Mouse (Mus musculus): ENCODE data around the gene Tomt.
"Not testable (repeated sequence)": the region's sequence is repeated elsewhere in the genome, so short reads cannot be mapped to it uniquely, and the experiment has no call there.

Tomt gene

DNA sequence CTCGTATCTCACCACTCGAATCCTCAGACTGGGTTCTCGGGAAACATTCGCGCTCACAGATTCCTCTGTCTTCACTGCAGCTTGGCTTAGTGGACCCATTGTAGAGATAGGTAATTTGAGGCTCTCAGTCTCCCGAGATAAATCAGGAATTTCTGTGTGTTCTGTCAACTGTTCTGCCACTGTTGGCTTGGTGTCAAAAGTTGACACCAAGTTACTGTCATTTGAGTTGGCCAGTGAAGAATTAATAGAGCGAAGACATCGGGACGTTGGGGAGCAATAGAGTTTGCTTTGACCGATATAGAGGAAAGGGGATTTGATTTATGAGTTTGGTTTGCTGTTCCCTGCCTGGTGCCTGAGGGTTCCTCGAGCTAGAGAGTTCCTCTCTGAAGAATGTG lies at the start of gene Tomt:
TSS of gene Tomt (minus strand) at position 73 of the 395 bp plus-strand sequence.
- no peak for DNase-seq (ENCODE audit: extremely low read depth, low read depth, low spot score)

DNA sequence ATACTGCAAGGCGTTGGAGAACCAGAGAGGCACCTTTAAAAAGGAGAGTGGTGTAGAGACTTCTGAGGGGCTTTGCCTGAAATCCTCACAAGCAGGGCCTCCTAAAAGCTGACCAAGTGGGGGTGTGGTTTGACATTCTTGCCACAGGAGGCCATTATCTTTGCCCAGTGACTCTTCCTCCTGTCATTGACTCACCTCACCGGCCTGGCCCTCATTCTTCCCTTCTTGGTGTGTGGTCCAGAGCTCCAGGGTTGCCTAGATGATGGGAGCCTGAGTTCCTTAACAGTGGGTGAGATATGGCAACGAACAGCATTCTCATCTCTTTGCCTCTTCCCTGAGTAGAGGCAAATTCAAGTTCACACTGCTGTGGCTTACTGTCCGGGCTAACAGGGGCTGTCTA lies 49.7 kb upstream of the Tomt start:
- no peak for DNase-seq (ENCODE audit: extremely low read depth, low read depth, low spot score)

DNA sequence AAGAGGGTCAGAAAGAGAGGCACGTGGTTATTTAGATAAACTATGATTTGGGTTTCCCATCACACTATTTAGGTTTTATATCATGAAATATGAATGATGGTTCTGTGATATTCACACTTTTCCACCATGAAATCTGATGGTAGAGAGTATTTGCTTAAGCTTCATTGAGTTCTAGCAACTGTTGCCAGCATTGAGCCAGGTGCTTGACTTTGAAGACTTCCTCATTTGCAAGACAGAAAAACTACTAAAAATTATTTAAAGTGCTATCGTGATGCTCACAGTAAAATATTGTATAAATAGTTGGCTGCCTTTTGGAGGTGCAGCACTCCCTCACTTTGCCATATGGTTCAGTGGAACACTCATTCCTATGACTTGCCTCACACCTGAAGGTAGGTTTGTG lies 49.1 kb upstream of the Tomt start:
- no peak for DNase-seq (ENCODE audit: extremely low read depth, low read depth, low spot score)

DNA sequence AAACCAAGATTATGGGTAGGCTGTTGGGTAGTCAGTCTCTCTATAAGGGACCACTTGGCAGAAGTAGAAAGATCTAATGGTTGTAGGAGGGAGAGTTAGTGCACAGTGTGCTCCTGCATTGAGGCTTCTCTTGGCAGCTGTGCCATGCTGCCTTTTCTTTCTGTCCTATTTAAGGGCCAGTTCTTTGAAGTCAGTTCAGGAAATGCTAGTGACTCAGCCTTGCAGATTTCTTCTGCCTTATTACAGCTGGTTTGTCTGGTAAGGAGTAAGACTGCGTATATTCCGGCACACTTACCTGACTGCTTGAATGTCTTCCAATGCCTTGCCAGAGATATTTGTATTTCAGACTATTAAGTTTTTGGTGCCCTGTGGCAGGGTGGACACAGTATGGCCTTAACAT lies 48.0 kb upstream of the Tomt start:
- no peak for DNase-seq (ENCODE audit: extremely low read depth, low read depth, low spot score)

DNA sequence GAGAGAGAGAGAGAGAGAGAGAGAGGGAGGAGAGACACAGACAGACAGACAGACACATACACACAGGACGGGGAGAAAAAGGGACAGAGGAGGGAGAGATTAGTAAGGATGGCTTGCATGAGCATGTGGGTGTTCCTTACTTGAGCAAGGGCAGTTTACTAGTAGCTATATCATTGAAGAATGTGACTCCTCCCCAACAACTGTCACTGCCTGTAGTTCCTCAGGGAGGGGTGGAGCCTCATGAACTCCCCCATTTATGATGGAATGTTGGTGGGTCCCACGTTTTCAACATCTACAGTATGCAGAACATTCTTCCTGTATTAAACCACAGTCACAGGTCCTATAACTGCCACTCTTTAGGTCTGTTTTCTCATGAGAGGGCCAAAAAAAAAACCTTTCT lies 45.9 kb upstream of the Tomt start:
- DNase-seq (ENCODE audit: extremely low read depth, low read depth, low spot score): no peak

DNA sequence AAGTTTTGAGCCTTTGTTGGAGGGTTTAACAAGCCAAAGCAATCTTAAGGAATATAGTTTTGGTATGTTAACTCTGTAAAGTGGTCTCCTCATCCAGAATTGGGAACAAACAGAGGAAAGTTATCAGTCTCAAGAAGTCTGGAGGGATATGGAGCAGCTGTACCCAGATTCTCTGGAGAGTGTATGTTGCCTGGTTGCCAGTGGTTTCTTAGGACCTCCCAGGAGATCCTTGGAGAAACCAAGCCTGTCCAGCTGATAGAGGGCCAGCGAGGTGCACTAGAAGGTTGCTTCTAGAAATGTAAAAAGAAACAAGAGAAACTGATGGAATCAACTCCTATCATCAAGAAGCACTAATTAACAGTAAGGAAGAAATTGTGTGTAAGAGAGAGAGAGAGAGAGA lies 45.5 kb upstream of the Tomt start:
- DNase-seq (ENCODE audit: extremely low read depth, low read depth, low spot score): no peak

DNA sequence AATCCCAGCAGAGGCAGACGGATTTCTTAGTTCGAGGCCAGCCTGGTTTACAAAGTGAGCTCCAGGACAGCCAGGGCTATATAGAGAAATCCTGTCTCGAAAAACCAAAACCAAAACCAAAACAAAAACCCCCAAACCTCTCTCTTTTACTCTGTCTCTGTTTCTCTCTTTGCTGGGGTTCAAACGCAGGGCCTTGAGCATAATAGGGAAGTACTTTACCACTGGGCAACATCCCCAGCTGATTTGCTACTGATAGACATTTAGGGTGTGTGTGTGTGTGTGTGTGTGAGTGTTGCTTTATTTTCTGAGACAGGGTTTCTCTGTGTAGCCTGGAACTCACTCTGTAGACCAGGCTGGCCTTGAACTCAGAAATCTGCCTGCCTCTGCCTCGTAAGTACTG lies 42.8 kb upstream of the Tomt start:
- not testable (repeated sequence) for DNase-seq (ENCODE audit: extremely low read depth, low read depth, low spot score)

DNA sequence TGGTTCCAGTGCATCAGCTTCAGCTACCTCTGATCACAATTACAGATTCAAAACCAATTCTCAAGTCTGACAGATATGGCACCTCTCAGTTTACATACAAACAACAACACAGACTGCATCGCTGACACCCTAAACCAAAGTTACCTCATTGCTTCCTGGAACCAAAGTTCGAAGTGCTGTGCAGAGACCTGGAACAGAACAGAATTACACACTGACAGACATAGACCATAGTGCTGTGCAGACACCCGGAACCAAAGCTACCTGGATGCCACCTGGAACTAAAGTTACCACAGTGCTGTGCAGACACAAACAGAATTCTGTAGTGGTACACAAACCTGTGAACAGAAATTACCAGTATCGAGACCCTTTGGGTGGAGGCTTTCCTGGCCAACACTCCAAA lies 33.6 kb upstream of the Tomt start:
- DNase-seq (ENCODE audit: extremely low read depth, low read depth, low spot score): no peak

DNA sequence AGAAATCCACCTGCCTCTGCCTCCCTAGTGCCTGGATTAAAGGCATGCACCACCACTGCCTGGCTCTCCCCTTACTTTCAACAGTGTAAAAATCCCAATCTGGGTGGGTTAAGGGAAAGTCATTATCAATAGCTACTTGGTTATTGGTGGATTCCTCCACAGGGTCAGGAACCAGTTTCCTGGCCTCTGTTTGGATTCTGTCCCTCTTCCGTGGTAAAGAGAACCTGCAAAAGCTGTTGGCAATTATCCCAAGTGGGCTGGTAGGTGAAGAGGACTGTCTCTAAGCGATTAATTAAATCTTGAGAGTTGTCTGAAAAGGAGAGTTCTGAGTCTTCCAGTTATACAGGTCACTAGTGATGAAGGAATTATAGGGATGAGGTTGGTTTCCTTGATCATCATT lies 32.2 kb upstream of the Tomt start:
- no peak for DNase-seq (ENCODE audit: extremely low read depth, low read depth, low spot score)

DNA sequence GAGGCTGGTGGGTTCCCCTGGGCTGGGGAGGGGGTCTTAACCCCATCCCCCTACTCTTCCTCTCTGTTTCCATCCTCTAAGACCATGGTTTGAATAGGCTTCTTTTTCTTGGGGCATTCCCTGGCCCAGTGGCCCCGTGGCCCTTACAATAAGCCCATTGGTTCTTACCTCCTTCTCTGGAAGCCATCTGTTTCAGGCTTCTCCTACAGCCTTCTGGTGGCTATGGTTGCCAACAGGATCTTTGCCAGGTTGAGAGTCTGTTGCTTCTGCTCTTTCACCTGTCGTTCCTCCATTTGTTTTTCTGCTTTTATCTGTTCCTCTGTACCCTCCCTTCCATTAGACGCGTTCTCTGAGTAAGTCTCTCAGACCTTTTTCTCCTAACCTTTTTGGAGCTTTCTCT lies 31.4 kb upstream of the Tomt start:
- DNase-seq (ENCODE audit: extremely low read depth, low read depth, low spot score): no peak

DNA sequence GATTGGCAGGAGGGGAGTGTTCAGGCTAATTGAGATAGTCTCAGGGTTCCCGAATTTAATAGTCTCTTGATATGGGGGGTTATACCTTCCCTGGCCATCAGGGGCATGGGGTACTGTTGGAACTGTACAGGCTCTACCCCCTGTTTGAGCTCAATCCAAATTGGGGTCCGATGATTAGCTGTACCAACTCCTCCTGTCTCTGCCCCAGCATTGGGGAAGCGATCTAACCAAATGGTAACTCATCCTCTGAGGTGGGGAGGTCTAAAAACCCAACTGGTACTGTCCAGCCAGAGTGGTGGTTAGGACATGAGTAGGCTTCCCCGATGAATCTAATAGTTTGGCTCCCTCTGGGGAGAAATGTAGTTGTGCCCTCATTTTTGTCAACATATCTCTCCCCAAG lies 30.8 kb upstream of the Tomt start:
- no peak for DNase-seq (ENCODE audit: extremely low read depth, low read depth, low spot score)

DNA sequence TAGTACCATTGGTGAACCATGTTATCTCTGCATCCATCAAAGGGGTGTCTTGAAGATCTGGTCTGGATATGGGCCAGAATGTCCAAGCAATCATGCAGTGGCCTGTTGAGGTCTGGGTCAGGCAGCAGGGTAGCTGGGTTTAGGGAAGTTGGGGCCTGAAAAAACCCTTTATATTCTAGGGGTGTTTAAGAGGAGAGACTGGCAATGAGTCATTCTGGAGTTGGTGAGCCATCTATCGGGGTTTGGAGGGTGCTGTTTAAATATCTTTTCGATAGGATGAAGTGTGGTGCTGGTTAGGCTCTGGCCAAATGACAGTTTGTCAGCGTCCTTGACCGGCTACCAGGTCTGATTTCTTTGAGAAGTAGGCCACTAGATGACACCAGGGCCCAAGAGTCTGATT lies 29.8 kb upstream of the Tomt start:
- no peak for DNase-seq (ENCODE audit: extremely low read depth, low read depth, low spot score)

DNA sequence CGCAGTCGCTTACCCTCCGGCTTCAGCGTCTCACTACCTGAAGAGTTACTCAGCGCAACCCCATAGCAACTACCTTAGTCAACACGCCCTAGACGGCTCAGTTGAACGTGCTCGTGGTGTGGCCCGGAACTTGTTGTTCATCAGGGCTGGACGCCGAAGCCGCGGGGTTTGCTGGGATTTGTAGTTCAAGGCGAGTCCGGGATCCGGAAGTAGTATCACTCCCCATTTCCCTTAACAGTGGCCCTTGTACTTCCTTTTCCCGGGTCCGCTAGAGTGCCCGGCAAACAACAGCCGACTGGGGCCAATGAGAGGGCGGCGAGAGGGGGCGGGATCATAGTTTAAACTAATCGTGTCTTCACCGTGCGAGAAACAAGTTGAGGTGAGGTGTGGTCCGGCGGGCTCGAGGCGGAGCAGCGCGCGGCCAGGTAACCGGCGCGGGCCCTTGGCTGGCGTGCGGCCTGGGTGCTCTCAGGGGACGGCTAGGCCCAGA lies 27.6 kb upstream of the Tomt start, which contains the start of the genes Lrrc51 and Numa1:
TSS of gene Lrrc51 (minus strand) at position 145 of the 490 bp plus-strand sequence.
TSS of gene Numa1 (plus strand) at position 361 of the 490 bp plus-strand sequence.
- peak; percentile 93 for DNase-seq (ENCODE audit: extremely low read depth, low read depth, low spot score)

DNA sequence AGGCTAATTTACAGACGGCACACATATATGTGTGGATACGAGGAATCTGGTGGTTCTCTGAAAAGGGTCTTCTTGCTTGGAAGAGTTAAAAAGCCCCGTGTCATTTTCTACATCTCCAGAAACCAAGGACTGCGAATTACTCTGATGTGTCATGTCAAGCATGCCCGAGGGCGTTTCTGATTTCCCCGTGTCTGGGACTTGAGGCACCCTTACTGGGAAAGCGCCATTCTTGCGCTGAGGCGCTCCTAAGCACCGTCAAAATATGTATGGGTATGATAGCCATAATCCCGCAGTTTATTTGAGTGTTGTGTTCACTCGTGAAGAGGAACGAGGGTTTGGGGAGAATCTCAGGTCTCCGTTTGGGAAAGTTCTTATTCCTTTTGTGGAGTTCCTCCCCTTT lies 27.1 kb upstream of the Tomt start:
- DNase-seq (ENCODE audit: extremely low read depth, low read depth, low spot score): no peak

DNA sequence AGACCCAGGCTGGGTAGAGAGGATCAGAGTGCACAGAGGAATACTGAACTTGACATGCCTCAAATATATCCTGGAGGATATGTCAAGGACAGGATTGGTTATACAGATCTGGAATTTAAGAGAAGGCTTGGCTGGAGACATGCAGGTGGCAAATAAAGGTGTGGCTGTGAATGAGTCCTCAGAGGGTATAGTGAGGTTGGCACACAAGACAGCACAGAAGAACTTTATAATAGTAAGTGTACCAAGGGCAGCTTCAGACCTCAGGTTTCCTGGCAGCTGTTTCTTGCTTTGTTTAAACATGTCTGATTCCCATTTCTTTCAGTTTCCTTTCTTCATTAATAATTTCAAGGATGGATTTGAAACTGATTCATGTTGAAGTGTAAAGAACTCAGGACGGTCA lies 26.4 kb upstream of the Tomt start:
- no peak for DNase-seq (ENCODE audit: extremely low read depth, low read depth, low spot score)

DNA sequence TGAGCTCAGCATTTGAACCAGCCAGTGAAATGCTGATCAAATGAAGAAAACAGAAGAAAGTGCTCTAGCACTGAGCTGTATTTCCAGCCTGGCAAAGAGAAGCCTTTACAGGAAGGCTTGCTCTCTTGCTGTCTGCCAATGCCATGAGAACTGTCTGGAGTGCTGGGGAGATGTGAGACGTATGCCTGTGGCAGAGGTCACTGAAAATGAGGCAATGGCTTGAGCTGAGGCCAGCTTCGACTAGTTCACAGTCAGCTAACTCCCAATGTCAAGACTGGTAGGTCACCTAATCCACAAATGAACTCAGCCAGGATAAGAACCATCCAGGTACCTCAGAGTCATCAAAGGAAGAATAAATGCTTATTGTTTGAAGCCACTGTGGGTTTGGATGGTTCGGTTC lies 21.9 kb upstream of the Tomt start:
- no peak for DNase-seq (ENCODE audit: extremely low read depth, low read depth, low spot score)

DNA sequence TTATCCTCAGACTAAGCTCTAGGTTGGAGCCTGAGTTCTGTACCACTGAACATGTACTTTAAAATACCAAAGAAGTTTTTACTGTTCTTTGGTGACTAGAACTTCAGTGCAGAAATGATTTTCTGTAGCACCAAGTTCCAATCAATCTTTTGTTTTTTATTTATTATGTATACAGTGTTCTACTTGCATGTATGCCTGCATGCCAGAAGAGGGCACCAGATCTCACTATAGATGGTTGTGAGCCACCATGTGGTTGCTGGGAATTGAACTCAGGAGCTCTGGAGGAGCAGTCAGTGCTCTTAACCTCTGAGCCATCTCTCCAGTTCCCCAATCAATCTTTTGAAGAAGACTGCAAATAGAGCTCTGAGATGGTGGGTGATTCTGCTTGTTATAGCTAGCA lies 19.7 kb upstream of the Tomt start:
- not testable (repeated sequence) for DNase-seq (ENCODE audit: extremely low read depth, low read depth, low spot score)

DNA sequence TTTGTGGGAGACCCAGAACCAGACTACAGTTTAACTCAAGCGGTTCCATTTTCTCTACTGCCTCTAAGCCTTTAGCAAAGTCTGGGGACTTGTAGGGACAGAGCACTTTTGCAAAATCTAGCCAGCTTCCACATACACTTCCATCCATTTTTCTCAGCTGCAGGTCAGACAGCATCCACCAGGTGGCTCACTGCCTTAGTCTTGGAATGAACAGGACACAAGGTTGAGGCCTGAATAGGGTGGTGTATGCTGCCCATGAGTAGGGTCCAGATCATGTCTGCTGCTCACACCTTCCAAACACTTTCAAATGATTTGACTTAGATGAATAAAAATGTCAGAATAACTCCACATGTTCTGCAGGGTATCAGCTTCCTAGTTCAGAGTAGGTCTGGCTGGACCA lies 11.9 kb upstream of the Tomt start:
- no peak for DNase-seq (ENCODE audit: extremely low read depth, low read depth, low spot score)

DNA sequence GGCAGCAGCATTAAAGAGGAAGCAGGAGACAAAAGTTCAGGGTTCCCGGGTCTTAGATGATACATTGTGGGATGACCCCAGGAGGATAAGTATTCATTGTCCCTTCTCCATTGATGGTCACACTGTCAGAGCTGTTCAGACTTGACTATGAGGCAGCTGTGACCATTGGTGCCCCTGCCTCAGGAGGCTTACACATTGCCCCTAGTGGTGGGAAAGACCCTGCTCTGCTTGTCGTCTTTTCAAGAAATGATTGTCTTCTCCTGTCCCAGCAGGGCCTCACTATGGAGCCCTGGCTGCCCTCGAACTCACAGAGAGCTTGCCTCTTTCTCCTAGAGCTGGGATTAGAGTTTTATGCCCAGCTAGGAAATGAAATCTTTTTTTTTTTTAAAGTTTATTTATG lies 5.8 kb upstream of the Tomt start:
- no peak for DNase-seq (ENCODE audit: extremely low read depth, low read depth, low spot score)

DNA sequence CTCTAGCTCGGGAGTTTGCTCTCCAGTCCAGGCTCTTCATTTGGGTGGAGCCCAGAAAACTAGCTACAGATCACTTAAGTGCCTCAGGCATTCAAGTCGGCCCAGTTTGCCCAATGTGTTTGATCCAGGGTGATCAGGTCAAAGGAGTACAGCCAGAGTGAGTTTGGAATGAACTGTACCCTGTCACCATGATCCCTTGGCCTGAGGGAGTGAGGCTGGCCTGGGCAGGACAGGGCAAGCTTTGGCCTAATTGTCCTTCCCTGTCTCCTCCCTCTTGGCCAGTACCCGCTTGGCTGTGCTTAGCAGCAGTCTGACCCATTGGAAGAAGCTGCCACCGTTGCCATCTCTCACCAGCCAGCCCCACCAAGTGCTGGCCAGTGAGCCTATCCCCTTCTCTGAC lies 4.0 kb upstream of the Tomt start:
- DNase-seq (ENCODE audit: extremely low read depth, low read depth, low spot score): peak; percentile 91

DNA sequence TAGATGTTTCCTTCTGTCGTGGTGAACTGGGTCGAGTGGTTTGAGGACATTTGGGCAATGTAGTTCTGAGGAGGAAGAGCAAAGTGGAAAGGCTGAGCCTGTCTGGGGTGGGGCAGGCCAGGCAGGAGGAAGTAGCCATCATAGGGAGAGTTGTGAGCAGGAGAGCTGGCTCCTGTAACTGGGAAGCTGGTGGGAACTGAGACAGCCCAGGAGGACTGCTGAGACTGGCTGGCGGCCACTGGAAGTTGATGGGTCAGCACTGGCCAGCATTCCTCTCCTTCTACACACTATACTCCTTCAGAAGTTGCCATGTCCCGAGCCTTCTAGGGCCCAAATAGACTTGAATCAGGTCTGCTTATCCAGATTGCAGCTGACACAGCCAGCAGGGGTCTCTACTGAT lies 2.2 kb upstream of the Tomt start:
- DNase-seq (ENCODE audit: extremely low read depth, low read depth, low spot score): no peak

DNA sequence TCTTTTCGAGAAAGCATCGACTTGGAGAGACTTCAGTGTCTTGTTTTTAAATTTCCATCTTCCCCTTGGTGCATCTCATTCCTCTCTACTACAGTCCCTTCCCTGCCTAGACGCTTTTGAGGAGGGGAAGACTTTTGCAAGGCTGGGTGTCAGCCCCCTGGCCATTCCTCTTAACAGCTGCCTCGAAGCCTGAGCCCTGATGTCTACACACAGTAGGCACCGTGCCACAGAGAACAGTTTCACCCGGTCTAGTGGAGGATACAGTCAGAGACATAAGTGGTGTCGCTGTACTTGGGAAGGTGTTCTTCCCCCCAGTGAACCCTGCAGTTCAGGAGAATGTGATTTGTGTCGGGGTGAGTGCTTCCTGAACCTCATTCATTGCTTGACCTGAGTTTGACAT lies 537 bp upstream of the Tomt start:
- DNase-seq (ENCODE audit: extremely low read depth, low read depth, low spot score): no peak

DNA sequence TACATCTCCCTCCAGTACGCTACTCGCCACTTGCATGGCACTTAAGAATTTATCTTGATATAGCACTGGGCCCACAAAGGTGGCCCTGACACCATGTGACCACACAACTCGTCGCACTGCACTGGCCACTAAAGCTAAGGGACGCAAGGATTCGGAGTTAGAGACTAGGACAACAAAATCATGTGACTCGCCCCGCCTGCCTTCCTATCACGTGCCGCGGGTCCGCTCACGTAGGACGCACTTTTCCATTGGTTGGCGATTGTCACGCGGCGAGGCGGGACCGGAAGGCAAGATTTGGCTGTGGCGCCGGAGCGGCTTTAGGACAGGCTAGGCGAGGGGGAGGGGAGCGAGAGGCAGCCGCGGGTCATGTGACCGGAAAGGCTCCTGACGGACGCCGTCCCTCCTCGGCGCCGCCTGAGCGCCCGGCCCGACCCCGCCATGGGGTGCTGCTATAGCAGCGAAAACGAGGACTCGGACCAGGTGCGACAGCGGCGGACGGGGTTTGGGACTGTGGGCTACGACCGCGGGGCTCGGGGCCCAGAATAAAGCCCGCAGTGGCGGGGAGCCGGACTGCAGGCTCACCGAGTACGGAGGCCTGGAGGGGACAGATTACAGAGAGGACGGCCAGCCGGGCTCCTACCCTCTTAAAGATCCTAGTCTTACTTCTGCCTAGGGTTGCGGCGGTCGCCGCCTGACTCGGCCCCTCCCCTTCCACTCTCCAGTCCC lies 435 bp downstream of the Tomt start, which contains the start of gene Lamtor1:
TSS of gene Lamtor1 (plus strand) at position 344 of the 726 bp plus-strand sequence.
- DNase-seq (ENCODE audit: extremely low read depth, low read depth, low spot score): peak; percentile 77
